Mouse (Mus musculus) kidney, adult 2 months (tissue): Measurements from ENCODE around the gene D130043K22Rik.

Experiments used
- CTCF ChIP-seq: fragments of 200-500 bp; conservative IDR thresholded peaks from 2 replicates; pipeline ENCODE4 v1.5.1; 2011; ENCODE audit warnings: low read depth, mild to moderate bottlenecking, control low read depth, low read length, moderate library complexity, mixed read lengths; ENCODE audit not compliant: insufficient read depth, insufficient read length
- POLR2A ChIP-seq: fragments of 200-500 bp; IDR thresholded peaks from one replicate; pipeline ENCODE4 v1.6.1; 2011; ENCODE audit warnings: low read depth, low read length, control low read depth

GRCm38 (mm10) chr13:24803196-24803595 is 41.7 kb upstream of the D130043K22Rik start:
- TF ChIP-seq CTCF (no peak), POLR2A (no peak)
